Mouse (Mus musculus) CH12F3 (cell line): ENCODE data around the gene 4930590J08Rik.
"Not testable (repeated sequence)": the region's sequence is repeated elsewhere in the genome, so short reads cannot be mapped to it uniquely, and the experiment has no call there.

Experiments used
- in situ Hi-C: fragments of 300-500 bp; cut with MboI; formaldehyde crosslinking; loops from 2 replicates; pipeline ENCODE4 v1.14.3; 2020; ENCODE audit warnings: low sequenced_read_pairs

Gene 4930590J08Rik

DNA sequence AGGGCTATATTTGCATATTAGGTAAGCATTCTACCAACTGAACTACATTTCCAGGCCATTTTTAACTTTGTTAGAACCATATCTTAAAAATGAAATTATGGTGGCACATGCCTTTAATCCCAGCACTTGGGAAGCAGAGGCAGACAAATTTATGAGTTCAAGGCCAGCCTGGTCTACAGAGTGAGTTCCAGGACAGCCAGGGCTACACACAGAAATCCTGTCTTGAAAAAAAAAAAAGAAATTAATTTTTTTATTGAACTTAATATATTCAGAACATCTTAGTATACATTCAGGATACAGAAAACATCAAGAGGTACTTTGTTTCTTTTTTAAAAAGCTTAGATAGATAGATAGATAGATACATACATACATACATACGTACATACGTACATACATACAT, at the start of gene 4930590J08Rik:
Gene 4930590J08Rik (plus strand): TSS at position 301 of the 400 bp plus-strand sequence.
- in situ Hi-C loops, result loop anchor here (10.0 kb wide), 1 partner anchor 162 kb away; no protein-coding TSS in a partner anchor

DNA sequence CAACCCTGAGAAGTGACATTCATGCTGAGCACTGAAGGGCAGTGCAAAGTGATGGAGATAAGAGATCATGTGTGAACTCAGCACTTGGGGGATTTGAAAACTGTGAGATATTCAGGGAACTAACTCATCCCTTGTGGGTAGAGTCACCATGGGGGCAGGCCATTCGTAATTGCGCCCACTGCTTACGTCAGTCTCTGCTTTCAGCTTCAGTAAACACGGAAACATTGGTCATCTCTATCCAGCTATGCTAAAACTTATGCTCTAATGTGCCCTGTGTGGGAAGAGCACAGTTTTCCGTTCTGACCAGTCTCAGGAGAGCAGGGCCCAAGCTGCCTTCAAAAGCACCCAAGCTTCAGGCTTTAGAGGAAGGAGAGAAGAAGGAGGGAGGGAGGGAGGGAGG, 44.3 kb upstream of the 4930590J08Rik start:
- in situ Hi-C loops, result no loop called here

DNA sequence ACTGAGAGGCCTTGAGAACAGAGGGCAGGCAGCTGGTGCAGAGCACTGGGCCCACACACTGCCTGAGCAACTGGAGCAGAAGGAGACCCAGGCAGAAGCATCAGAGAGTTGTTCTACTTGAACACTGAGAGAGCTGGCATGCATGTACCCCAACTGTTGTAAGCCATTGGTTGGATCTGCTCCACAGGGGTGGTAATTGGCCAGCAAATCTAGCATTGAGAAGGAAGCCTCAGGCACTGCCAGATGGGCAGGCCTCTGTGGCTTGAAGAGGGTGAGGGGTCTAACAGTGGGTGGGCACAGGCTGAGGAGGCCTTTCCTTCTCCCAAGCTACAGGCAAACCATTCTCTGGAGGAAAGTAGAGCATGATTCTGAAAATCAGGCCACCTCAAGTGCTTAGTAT, 39.8 kb upstream of the 4930590J08Rik start:
- in situ Hi-C loops, result no loop called here

DNA sequence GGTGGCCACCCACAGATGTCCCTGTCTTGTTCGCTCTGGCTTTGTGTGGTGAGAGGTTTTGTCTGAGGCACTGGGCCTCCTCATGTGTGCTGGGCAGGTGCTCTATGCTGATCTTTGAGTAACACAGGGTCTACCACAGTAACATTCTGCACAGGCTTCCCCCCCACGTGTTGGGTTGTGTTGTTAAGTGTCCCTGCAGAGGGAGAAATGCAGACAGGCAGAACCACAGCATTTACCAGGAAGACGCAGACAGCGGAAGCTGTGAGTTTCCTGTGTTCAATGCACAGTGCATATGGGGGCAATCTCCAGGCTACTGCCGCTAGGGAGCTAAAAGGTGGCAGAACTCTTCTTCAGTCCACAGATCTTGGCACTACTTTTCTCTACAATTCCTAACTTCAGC, 38.0 kb upstream of the 4930590J08Rik start:
- in situ Hi-C loops, result no loop called here

DNA sequence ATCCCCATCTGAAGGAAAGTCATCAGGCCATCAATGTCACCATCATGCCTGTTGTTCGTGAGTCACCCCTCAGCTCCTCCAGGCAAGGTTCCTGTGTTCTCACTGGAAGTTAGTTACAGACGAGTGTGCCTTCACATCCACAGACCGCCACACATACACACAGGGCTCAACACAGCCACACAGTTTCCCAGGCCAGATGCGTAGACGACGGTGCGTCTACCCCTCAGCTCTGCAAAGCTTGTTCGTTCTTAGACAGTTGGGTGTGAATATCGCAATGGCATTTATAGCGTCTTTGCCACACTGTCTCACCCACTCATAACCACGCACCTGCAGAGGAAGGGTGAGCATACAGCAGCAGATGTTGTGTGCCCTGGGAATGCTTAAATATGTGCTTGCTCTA, 37.0 kb upstream of the 4930590J08Rik start:
- in situ Hi-C loops, result no loop called here

DNA sequence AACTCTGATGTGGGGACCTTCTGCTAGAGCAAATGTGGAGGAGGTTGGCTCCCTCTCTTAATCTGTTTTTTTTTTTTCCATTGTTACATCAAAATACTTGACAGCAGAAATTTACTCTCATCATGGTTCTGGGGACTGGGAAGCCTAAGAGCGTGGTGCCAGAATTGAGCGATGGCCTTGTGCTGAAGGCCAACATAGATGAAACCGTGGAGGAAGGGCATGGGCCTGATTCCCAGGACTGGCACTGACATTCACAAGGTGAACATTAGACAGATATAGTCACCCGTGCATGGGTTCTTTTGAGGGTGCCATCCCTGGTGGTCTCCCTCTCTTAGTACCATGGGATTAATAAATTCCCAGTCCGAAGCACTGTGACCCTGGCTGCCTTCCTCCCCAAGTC, 34.5 kb upstream of the 4930590J08Rik start:
- in situ Hi-C loops, result no loop called here

DNA sequence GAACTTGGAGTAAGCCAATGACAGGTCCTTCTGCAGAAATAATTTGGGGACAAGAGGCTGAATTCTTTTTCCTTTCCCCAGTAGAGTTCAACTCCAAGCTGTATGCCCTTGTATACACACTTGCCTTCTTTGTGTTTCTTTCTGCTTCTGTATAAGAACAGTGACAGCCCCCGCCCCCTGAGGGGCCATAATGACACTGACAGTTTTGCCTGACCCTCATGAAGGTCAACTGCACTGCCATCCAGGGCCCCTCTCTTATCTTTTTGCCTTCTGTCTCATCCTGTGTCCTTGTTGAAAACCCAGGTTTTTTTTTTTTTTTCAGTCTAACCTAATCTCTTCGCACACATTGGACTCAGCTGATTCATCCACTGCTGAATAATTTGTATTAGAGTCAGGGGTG, 29.8 kb upstream of the 4930590J08Rik start:
- in situ Hi-C loops, result no loop called here

DNA sequence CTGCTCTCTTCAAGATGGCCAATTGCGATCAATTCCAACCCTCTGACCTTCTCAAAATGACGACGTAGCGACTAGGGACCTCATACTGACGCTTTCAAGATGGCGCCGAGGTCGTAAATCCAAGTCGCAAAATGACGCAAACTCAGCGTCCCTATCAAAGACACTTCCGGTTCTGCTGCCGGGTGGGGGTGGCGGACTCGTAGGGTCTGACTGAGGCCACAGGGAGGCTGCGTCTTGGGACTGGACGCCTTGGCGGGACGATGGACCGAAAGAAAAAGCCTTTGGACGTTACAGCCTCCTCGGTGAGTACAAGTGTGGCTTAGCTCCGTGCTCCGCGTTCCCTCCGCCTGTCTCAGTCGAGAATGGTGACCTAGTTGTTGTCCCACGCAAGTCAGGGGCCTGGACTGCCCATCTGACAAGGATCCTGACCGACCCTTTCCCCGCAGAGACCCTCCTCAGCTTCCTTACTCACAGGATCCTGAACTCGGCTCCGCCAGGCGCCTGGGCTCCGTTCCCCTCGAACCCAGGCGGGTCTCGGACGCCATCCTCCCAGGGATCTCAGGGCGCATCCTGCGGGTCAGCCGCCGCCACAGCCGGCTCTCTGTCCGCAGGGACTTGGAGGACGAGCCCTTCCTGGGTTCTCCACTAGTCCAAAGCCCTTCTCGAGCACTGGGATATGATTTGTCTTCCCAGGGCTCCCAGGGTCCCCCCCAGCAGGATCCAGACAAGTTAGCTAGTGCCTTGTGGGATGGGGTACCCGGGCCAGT, 24.5 kb upstream of the 4930590J08Rik start, which contains the start of gene Ccdc174:
Gene Ccdc174 (plus strand): TSS at position 169 of the 767 bp plus-strand sequence.
- in situ Hi-C loops, result loop anchor here (25.0 kb wide), 1 partner anchor 309 kb away; the partner anchor contains the start of gene Mrps25

DNA sequence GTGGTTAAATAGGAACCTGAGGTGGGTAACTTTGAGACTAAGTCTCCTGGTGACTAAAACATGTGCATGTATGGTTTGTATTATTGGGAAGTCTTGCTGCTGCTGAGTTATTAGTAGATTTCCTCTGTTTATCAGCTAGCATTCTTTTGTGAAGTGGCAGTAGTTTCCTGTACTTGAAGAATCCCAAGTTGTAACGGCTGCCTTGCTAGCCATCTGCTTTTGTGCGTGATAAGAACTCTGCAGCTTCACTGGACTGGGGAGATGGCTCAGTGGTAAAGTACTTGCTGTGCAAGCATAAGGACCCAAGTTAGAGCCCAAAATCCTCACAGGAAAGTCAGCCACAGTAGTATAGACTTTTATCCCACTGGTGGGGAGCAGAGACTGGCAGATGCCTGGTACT, 18.8 kb upstream of the 4930590J08Rik start:
- in situ Hi-C loops, result loop anchor here (25.0 kb wide), 1 partner anchor 303 kb away; the partner anchor contains the start of gene Mrps25

DNA sequence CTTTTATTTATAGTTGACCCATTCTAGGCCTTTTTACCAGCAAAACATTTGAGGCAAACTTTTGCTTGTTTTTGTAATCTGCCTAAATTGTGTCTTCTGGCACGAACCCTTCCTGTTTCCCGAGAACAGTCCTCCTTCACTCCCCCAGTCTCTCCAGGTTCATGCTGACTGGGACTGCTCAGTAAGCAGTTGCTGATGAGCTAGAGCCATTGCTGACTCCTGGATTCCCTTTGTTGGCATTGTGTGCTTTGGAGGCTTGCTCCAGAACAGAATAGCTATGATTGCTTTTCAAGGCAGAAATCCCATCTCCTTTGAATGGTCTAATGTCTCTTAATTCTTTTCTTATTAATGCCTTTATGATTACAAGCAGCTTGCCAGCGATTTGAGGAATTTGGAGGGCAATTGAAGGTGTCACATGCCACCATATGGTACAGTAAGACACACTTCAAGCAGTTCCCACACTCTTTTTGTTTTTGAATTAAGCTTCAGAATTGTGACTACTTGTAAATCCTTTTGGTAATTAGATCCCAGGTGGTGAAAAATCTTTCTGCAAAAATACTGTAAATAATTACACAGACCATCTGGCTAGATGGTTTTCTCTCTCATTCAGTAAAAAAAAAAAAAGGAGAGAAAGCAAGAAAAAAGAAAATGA, 13.2 kb upstream of the 4930590J08Rik start:
- in situ Hi-C loops, result loop anchor here (25.0 kb wide), 1 partner anchor 298 kb away; the partner anchor contains the start of gene Mrps25

DNA sequence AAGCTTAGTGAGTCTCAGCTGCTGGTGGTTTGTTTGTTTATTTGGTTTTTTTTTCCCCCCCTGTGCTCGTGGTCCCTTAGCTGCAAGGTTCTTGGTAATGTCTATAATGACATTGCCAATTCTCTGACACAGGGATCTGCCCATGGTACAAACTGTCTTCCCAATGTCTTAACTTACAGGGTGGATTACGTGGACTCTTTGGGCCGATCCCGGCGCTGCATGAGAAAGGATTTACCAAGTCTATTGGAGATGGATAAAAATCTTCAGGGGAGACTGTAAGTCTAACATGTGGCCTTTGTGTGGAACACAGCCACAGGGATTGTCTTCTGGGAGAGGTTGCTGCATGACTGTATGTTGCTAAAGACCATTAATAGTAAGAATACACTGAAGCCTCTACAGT, 12.0 kb upstream of the 4930590J08Rik start:
- in situ Hi-C loops, result loop anchor here (25.0 kb wide), 1 partner anchor 297 kb away; the partner anchor contains the start of gene Mrps25

DNA sequence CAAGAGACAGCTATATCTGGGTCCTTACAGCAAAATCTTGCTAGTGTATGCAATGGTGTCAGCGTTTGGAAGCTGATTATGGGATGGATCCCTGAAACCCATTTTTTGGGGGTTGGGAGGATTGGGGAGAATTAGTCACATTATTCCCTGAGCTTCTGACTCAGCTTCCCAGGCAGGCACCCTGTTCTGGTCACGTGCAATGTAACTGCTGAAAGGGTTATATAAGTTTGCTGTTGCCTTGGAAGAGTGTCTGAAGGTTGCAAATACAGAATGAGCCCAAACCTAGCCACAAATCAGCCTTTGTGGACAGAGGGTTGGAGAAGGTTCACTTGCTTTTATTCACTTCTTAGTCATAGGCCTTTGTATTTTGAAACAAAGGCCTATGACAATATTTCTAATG, 10.8 kb upstream of the 4930590J08Rik start:
- in situ Hi-C loops, result loop anchor here (25.0 kb wide), 1 partner anchor 296 kb away; the partner anchor contains the start of gene Mrps25

DNA sequence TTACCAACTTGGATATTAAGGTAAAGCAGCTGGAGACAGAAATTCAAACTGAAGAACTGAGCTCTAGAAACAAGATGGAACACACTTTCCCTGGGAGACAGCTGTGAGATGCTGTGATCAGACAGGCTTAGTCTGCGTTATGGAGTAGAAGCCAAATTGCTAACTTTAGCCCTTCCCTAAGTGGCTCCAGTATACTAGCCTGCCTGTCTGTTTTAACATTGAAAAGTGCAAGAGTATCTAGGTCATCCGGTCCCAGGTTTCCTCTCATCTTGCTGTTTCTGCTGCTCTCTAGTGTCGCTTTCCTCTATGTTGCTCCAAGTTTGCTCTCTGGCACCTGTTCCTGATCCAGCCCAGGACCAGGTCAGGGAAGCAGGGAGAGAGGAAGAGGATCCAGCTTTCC, 5.8 kb upstream of the 4930590J08Rik start:
- in situ Hi-C loops, result loop anchor here (25.0 kb wide), 1 partner anchor 291 kb away; the partner anchor contains the start of gene Mrps25

DNA sequence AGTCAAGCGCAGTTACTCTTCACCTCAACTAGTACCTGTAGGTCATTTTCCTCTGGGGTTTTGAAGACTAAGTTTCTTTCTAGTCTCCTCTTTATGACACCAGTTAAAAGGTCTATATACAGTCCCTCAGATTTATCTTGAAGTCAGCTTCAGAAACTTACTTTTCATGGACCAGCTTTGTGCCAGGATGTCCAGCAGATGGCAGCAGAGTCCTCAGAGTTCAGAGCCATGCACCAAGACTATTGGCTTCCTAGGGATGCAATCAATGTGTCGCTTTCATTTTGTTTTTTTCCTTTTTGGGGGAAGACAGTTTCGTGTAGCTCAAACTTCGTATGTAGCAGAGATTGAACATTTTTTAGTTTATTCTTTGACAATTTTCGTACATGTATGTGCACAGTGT, 1.1 kb upstream of the 4930590J08Rik start:
- in situ Hi-C loops, result loop anchor here (10.0 kb wide), 1 partner anchor 163 kb away; no protein-coding TSS in a partner anchor

DNA sequence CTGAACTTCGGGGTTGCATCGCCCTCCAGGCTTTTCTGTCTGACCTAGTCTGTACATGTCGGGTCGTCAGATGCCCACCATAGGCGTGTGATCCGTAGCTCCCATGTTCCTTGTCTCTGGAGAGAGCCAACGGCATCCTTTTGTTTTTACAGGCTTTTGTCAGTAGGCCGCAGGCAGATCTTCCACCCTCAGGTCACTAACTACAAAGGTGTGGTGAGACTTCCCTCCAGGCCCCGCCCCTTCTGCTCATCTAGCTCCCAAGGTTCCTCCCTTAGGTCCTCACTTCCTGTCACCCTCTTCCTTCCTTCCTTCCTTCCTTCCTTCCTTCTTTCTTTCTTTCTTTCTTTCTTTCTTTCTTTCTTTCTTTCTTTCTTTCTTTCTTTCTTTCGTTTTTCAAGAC, 11.4 kb downstream of the 4930590J08Rik start:
- in situ Hi-C loops, result no loop called here

DNA sequence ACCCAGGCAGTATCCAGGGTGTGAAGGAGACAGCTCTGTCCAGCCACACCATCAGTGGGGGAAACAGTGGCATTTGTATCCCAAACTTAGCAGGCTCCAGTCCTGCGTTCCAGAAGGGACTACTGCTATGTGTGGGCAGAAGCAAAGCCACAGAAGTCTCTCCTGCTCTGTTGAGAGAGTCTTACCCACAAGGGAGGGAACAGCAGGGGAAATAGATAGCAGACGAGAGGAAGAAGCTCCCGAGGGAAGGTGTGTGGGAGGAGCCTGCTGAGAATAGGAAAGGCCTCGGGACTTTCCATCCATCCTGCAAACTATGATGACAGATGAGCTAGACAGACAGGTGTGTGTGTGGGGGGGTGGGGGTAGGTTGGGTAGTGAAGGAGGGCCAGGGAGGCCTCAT, 14.7 kb downstream of the 4930590J08Rik start:
- in situ Hi-C loops, result no loop called here

DNA sequence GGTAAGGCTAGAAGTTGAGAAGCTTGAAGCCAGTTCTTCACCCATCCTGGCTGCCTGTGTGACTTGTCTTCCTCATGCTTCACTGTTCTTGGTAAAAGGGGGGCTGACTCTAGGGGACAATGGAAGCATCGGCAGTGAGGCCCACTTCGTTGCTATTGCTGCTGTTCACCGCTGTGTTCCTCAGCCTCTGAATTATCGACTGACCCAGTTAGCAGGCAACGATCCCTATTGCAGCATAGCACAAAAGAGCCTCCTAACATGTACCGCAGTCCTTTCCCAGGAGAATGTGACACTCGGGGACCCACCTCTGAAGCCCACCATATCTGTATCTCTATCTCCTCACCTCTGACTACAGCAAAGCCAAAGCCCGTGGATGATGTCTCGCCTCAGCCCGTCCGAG, 15.1 kb downstream of the 4930590J08Rik start:
- in situ Hi-C loops, result no loop called here

DNA sequence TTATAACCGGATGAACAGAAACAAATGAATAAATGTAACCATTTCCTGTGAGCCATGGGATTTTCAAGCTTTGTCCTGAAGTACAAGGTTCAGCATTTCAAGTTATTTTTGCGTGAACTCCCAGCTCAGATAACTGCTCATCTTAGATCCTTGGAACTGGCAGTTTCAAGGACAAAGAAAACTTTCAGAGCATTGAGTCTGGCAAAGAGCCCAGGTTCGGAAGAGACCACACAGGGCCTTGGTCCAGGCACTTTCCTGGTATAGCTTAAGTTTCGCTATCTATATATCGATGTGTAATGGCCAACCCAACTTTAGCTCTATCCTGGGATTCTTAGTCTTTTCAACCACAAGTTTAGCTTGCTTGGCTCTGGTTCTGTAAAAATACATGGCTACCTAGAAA, 28.6 kb downstream of the 4930590J08Rik start:
- in situ Hi-C loops, result no loop called here

DNA sequence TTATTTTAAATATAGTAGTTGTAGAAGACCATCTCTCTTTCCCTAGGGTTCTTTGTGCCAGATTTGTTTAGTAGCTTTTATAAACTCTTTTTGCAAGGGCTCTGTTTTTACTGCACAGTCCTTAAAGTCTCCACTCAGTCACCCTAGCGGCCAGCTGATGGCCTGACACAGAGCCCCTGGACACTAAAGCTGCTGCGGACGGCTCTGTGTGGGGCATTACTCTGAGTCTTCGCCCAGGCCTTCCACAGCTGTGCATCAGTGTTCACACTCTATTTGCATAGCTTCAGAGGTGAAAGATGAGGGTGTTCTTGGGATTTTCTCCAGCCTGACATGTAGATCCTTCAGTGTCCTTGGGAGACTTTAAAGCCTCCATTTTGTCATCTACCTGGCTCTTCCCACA, 35.9 kb downstream of the 4930590J08Rik start:
- in situ Hi-C loops, result no loop called here

DNA sequence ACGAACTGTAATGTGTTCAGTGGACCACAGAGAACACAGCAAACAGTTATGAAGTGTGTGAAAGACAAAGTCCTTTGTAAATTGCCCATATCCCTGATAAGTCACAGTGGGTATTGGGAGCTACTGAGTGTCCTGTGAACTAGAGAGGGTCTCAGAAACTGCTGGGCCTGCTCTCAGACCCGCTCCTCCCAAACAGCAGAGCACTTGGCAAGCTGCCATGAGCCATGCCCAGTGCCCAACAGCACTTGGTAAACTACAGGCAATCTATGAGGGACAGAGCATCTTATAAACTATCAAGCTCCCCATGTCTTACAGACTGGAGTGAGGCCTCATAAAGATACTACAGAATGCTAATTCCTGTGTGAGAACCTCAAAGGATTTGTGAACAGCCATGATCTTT, 45.8 kb downstream of the 4930590J08Rik start:
- in situ Hi-C loops, result no loop called here

DNA sequence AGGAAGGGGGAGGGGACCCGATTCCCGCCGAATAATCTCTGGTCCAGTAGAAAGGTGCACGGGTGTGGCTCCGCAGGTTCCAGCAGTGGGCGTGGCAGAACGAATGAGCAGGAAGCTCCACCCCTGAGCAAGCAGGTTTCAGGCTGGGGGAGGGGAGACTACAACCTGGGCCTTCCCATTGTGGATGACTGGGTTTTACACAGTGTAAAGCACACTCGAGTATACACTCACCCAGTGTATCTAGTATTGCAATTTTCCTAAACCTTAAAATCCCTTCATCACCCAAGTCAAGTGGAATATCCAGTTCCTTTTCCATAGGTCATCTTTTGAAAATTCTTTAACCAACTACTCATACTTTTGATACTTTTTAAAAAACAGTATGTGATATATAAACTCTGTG, 55.4 kb downstream of the 4930590J08Rik start:
- in situ Hi-C loops, result not testable (repeated sequence)
